Mouse (Mus musculus) MEL (cell line): ENCODE measurements at regions not wholly inside any gene's neighbourhood (a gene's known extent, or its start where the extent isn't known, plus 50 kb on each side); places are given as distances from the start of the nearest gene placed in this dataset.

Experiments used
- DNase-seq: peaks from one replicate; pipeline ENCODE4 v3.0.0; 2011; ENCODE audit warnings: low read depth, low spot score
- H3K27ac ChIP-seq: 2 replicates; pipeline ENCODE4 v1.5.1; 2012; ENCODE audit warnings: low read depth, mild to moderate bottlenecking, control low read depth, low read length, moderate library complexity; ENCODE audit not compliant: control insufficient read depth
- H3K27me3 ChIP-seq, 2 experiments: fragments of 150-350 bp in 1 of 2; sonication (generic) in 1 of 2; 2 replicates each; pipeline ENCODE4 v1.6.1; 2012; ENCODE audit warnings: low read length in 2 of 2, mild to moderate bottlenecking in 2 of 2, improper control_type of control experiment in 1 of 2, moderate library complexity in 1 of 2; ENCODE audit not compliant: insufficient read depth in 2 of 2, control insufficient read depth in 1 of 2
- H3K36me3 ChIP-seq, 2 experiments: 2 replicates each; pipeline ENCODE4 v1.6.1; 2012 to 2014; ENCODE audit warnings: low read length in 2 of 2, improper control_type of control experiment in 1 of 2, inconsistent platforms in 1 of 2, mild to moderate bottlenecking in 1 of 2; ENCODE audit not compliant: insufficient read depth in 2 of 2, control insufficient read depth in 1 of 2
- H3K4me1 ChIP-seq, 2 experiments: fragments of 150-350 bp in 1 of 2; sonication (generic) in 1 of 2; 2 replicates each; pipeline ENCODE4 v1.6.1; 2012; ENCODE audit warnings: low read length in 2 of 2, improper control_type of control experiment in 1 of 2, mild to moderate bottlenecking in 1 of 2; ENCODE audit not compliant: insufficient read depth in 2 of 2, control insufficient read depth in 1 of 2
- H3K4me3 ChIP-seq, 2 experiments: fragments of 150-350 bp in 1 of 2; sonication (generic) in 1 of 2; 2 replicates each; pipeline ENCODE4 v1.5.1; 2012; ENCODE audit warnings: low read depth in 2 of 2, low read length in 2 of 2, mild to moderate bottlenecking in 2 of 2, moderate library complexity in 2 of 2, control low read depth in 1 of 2, improper control_type of control experiment in 1 of 2; ENCODE audit not compliant: control insufficient read depth in 1 of 2, insufficient read depth in 1 of 2
- H3K79me2 ChIP-seq: 2 replicates; pipeline ENCODE4 v1.6.1; 2012; ENCODE audit warnings: mild to moderate bottlenecking, low read length, moderate library complexity; ENCODE audit not compliant: control insufficient read depth, poor library complexity, insufficient read depth
- H3K9ac ChIP-seq: 2 replicates; pipeline ENCODE4 v1.6.1; 2012; ENCODE audit warnings: low read depth, mild to moderate bottlenecking, control low read depth, low read length, moderate library complexity; ENCODE audit not compliant: control insufficient read depth, poor library complexity, severe bottlenecking
- H3K9me3 ChIP-seq: fragments of 150-350 bp; sonication (generic); replicated peaks from 2 replicates; pipeline ENCODE4 v1.6.1; 2012; ENCODE audit warnings: mild to moderate bottlenecking, low read length, improper control_type of control experiment, moderate library complexity; ENCODE audit not compliant: insufficient read depth
- BHLHE40 ChIP-seq: IDR thresholded peaks from 2 replicates; pipeline ENCODE4 v1.6.1; 2012; ENCODE audit warnings: low read depth, mild to moderate bottlenecking, inconsistent platforms, low read length, improper control_type of control experiment, borderline replicate concordance
- CHD1 ChIP-seq: IDR thresholded peaks from 2 replicates; pipeline ENCODE4 v1.6.1; 2012; ENCODE audit warnings: low read depth, mild to moderate bottlenecking, inconsistent platforms, low read length, improper control_type of control experiment
- CHD2 ChIP-seq: IDR thresholded peaks from 2 replicates; pipeline ENCODE4 v1.6.1; 2011; ENCODE audit warnings: low read length, improper control_type of control experiment
- ELF1 ChIP-seq: IDR thresholded peaks from 2 replicates; pipeline ENCODE4 v1.6.1; 2014; ENCODE audit warnings: low read depth, mild to moderate bottlenecking, inconsistent platforms, low read length, improper control_type of control experiment, moderate library complexity
- EP300 ChIP-seq, 2 experiments: IDR thresholded peaks; 2 replicates each; pipeline ENCODE4 v1.6.1; 2011; ENCODE audit warnings: improper control_type of control experiment in 2 of 2, low read length in 2 of 2, low read depth in 1 of 2, mild to moderate bottlenecking in 1 of 2
- ETS1 ChIP-seq: IDR thresholded peaks from 2 replicates; pipeline ENCODE4 v1.6.1; 2012; ENCODE audit warnings: low read depth, mild to moderate bottlenecking, inconsistent platforms, low read length, improper control_type of control experiment, moderate library complexity
- HCFC1 ChIP-seq: IDR thresholded peaks from 2 replicates; pipeline ENCODE4 v1.6.1; 2012; ENCODE audit warnings: low read depth, mild to moderate bottlenecking, inconsistent platforms, low read length, improper control_type of control experiment, moderate library complexity
- JUND ChIP-seq: IDR thresholded peaks from 2 replicates; pipeline ENCODE4 v1.6.1; 2011; ENCODE audit warnings: low read depth, mild to moderate bottlenecking, improper control_type of control experiment, low read length
- KAT2A ChIP-seq: conservative IDR thresholded peaks from 2 replicates; pipeline ENCODE4 v1.6.1; 2012; ENCODE audit warnings: low read depth, low read length, improper control_type of control experiment, inconsistent platforms
- MEF2A ChIP-seq: IDR thresholded peaks from 2 replicates; pipeline ENCODE4 v1.6.1; 2014; ENCODE audit warnings: low read depth, mild to moderate bottlenecking, inconsistent platforms, low read length, improper control_type of control experiment; ENCODE audit not compliant: poor library complexity, insufficient replicate concordance, severe bottlenecking; ENCODE audit errors: extremely low read depth
- MYB ChIP-seq: IDR thresholded peaks from 2 replicates; pipeline ENCODE4 v1.6.1; 2011; ENCODE audit warnings: mild to moderate bottlenecking, low read depth, low read length, improper control_type of control experiment
- NELFE ChIP-seq: IDR thresholded peaks from 2 replicates; pipeline ENCODE4 v1.6.1; 2011; ENCODE audit warnings: low read depth, low read length, improper control_type of control experiment
- NRF1 ChIP-seq: IDR thresholded peaks from 2 replicates; pipeline ENCODE4 v1.6.1; 2014; ENCODE audit warnings: low read depth, mild to moderate bottlenecking, inconsistent platforms, low read length, improper control_type of control experiment, moderate library complexity; ENCODE audit not compliant: poor library complexity, insufficient read depth, severe bottlenecking
- POLR2AphosphoS2 ChIP-seq: IDR thresholded peaks from 2 replicates; pipeline ENCODE4 v1.6.1; 2011; ENCODE audit warnings: low read length, improper control_type of control experiment
- RCOR1 ChIP-seq: IDR thresholded peaks from 2 replicates; pipeline ENCODE4 v1.6.1; 2012; ENCODE audit warnings: low read depth, mild to moderate bottlenecking, inconsistent platforms, low read length, improper control_type of control experiment
- SIN3A ChIP-seq: IDR thresholded peaks from 2 replicates; pipeline ENCODE4 v1.6.1; 2012; ENCODE audit warnings: low read length, improper control_type of control experiment, inconsistent platforms
- SMC3 ChIP-seq: IDR thresholded peaks from 2 replicates; pipeline ENCODE4 v1.6.1; 2011; ENCODE audit warnings: low read depth, low read length, improper control_type of control experiment
- TAL1 ChIP-seq: IDR thresholded peaks from 2 replicates; pipeline ENCODE4 v1.6.1; 2012; ENCODE audit warnings: mild to moderate bottlenecking, inconsistent platforms, low read length, moderate library complexity, mixed read lengths
- USF2 ChIP-seq, 2 experiments: IDR thresholded peaks; 2 replicates each; pipeline ENCODE4 v1.6.1; 2011 to 2012; ENCODE audit warnings: improper control_type of control experiment in 2 of 2, low read length in 2 of 2, borderline replicate concordance in 1 of 2, inconsistent platforms in 1 of 2, low read depth in 1 of 2, mild to moderate bottlenecking in 1 of 2; ENCODE audit not compliant: insufficient read depth in 1 of 2
- ZC3H11A ChIP-seq: IDR thresholded peaks from 2 replicates; pipeline ENCODE4 v1.6.1; 2012; ENCODE audit warnings: low read depth, mild to moderate bottlenecking, inconsistent platforms, low read length, improper control_type of control experiment
- ZKSCAN1 ChIP-seq: IDR thresholded peaks from 2 replicates; pipeline ENCODE4 v1.6.1; 2012; ENCODE audit warnings: low read depth, mild to moderate bottlenecking, inconsistent platforms, low read length, improper control_type of control experiment, moderate library complexity
- ZMIZ1 ChIP-seq: IDR thresholded peaks from 2 replicates; pipeline ENCODE4 v1.6.1; 2012; ENCODE audit warnings: low read depth, mild to moderate bottlenecking, inconsistent platforms, low read length, improper control_type of control experiment, moderate library complexity
- ZNF384 ChIP-seq: IDR thresholded peaks from 2 replicates; pipeline ENCODE4 v1.6.1; 2012; ENCODE audit warnings: low read depth, mild to moderate bottlenecking, inconsistent platforms, low read length, improper control_type of control experiment

- TF ChIP-seq ZKSCAN1 (no peak), KAT2A (no peak), POLR2AphosphoS2 (no peak), ZMIZ1 (no peak), TAL1 (no peak), EP300 (IDR thresholded peaks at IDR 0.05; ENCODE audit: low read depth in 1 of 2, low read length in 2 of 2) (no peak), HCFC1 (no peak), CHD1 (no peak), ETS1 (no peak), SMC3 (no peak)
- H3K36me3 ChIP-seq, result no peaks in the 10 kb centered on the region
- H3K9me3 ChIP-seq, result no peaks in the 10 kb centered on the region
- no peak overlapping the region for H3K4me3 ChIP-seq
- H3K9ac ChIP-seq, result no peak overlapping the region
- H3K79me2 ChIP-seq, result no peaks in the 10 kb centered on the region
- H3K27me3 ChIP-seq, result no peaks in the 10 kb centered on the region
- H3K27ac ChIP-seq, result no peak overlapping the region
- H3K4me1 ChIP-seq, result no peaks in the 10 kb centered on the region
- no peak for DNase-seq
Measured at GRCm38 (mm10) chr9:47286930-47287722, 242.8 kb upstream of the Cadm1 start.

- no peaks in the 10 kb centered on the region for H3K4me1 ChIP-seq
- H3K9me3 ChIP-seq, result no peaks in the 10 kb centered on the region
- no peaks in the 10 kb centered on the region for H3K27me3 ChIP-seq
- H3K36me3 ChIP-seq, result no peaks in the 10 kb centered on the region
- H3K4me3 ChIP-seq, result no peak overlapping the region
- no peak overlapping the region for H3K9ac ChIP-seq
- H3K27ac ChIP-seq, result no peak overlapping the region
- H3K79me2 ChIP-seq, result no peaks in the 10 kb centered on the region
- no peak for DNase-seq
- no peak for TF ChIP-seq MYB
- no peak for TF ChIP-seq SIN3A
- TF ChIP-seq ZC3H11A, result no peak
- TF ChIP-seq CHD2, result no peak
- no peak for TF ChIP-seq NELFE
- TF ChIP-seq NRF1, result no peak
- TF ChIP-seq RCOR1, result no peak
- TF ChIP-seq BHLHE40, result no peak
- TF ChIP-seq JUND, result no peak
- TF ChIP-seq USF2 (IDR thresholded peaks at IDR 0.05; ENCODE audit: borderline replicate concordance in 1 of 2, insufficient read depth in 1 of 2, low read depth in 1 of 2, low read length in 2 of 2), result no peak
- no peak for TF ChIP-seq ELF1
- TF ChIP-seq ZNF384, result no peak
- TF ChIP-seq MEF2A, result no peak
Measured at GRCm38 (mm10) chr9:47288587-47289199, 241.3 kb upstream of the Cadm1 start.
